Mouse (Mus musculus) spleen, adult 2 months (tissue): ENCODE data around the gene Mcoln3.

Experiments used
- CTCF ChIP-seq: fragments of 200-500 bp; IDR thresholded peaks from 2 replicates; pipeline ENCODE4 v1.5.1; 2011; ENCODE audit warnings: mild to moderate bottlenecking, inconsistent platforms; ENCODE audit not compliant: insufficient read depth, insufficient read length, insufficient replicate concordance; ENCODE audit errors: extremely low read depth
- POLR2A ChIP-seq: fragments of 200-500 bp; IDR thresholded peaks from 2 replicates; pipeline ENCODE4 v1.6.1; 2011; ENCODE audit warnings: low read depth, low read length, inconsistent platforms

- TF ChIP-seq CTCF (no peak), POLR2A (no peak)
Measured at GRCm38 (mm10) chr3:146174215-146174614, 57.0 kb downstream of the Mcoln3 start.
